Mouse (Mus musculus) liver, adult 2 months (tissue): ENCODE results near the gene Gm20388. TPM values are rescaled to one million over a fixed set of nuclear protein-coding genes. Genes with fewer than 3 reads are reported as not detected.

Experiments used
- DNase-seq: peaks from one replicate; pipeline ENCODE4 v3.0.0-alpha.2; 2011; ENCODE audit warnings: low read depth, low spot score; ENCODE audit errors: extremely low read depth
- H3K27ac ChIP-seq: fragments of 200-500 bp; replicated peaks from 2 replicates; pipeline ENCODE4 v1.5.1; 2012; ENCODE audit warnings: low read depth, mild to moderate bottlenecking, control low read depth, inconsistent platforms, low read length; ENCODE audit not compliant: insufficient read depth
- H3K27me3 ChIP-seq: fragments of 200-500 bp; 2 replicates; pipeline ENCODE4 v1.6.1; 2012; ENCODE audit warnings: mild to moderate bottlenecking, moderate library complexity, low read length, inconsistent platforms; ENCODE audit not compliant: control insufficient read depth, insufficient read depth
- H3K36me3 ChIP-seq: fragments of 200-500 bp; 2 replicates; pipeline ENCODE4 v1.6.1; 2012; ENCODE audit warnings: low read length, inconsistent platforms; ENCODE audit not compliant: control insufficient read depth, insufficient read depth
- H3K4me1 ChIP-seq: fragments of 200-500 bp; 2 replicates; pipeline ENCODE4 v1.6.1; 2011; ENCODE audit warnings: low read length; ENCODE audit not compliant: control insufficient read depth, insufficient read depth
- H3K4me3 ChIP-seq: fragments of 200-500 bp; 2 replicates; pipeline ENCODE4 v1.5.1; 2011; ENCODE audit warnings: low read depth, mild to moderate bottlenecking, control low read depth, low read length, moderate library complexity; ENCODE audit not compliant: insufficient read depth
- H3K79me2 ChIP-seq: fragments of 200-500 bp; 2 replicates; pipeline ENCODE4 v1.6.1; 2012; ENCODE audit warnings: inconsistent platforms, mild to moderate bottlenecking, low read length, moderate library complexity; ENCODE audit not compliant: control insufficient read depth, insufficient read depth
- H3K9ac ChIP-seq: fragments of 200-500 bp; 2 replicates; pipeline ENCODE4 v1.6.1; 2012; ENCODE audit warnings: low read depth, mild to moderate bottlenecking, control low read depth, inconsistent platforms, low read length
- CTCF ChIP-seq: fragments of 200-500 bp; IDR thresholded peaks from 2 replicates; pipeline ENCODE4 v1.5.1; 2011; ENCODE audit warnings: low read depth, low read length, control low read depth
- POLR2A ChIP-seq: fragments of 200-500 bp; IDR thresholded peaks from 2 replicates; pipeline ENCODE4 v1.6.1; 2011; ENCODE audit warnings: low read length, control low read depth; ENCODE audit not compliant: insufficient read depth; ENCODE audit errors: extremely low read depth
- WGBS: fragments of 180-500 bp; shearing (Covaris S2); methylation state at CpG from one replicate; pipeline ENCODE4 v1.1.7; 2018; 5-methylcytosine and 5-hydroxymethylcytosine counted together
- polyA plus RNA-seq: library from polyadenylated mRNA; depleted of rRNA; stranded (reverse); fragments of >200 nt; gene quantifications from 2 replicates; pipeline ENCODE4 v1.2.3, GENCODE M21; 2012
- total RNA-seq: library from RNA; depleted of rRNA; stranded (reverse); fragments of >200 nt; gene quantifications from 2 replicates; pipeline ENCODE4 v1.2.3, GENCODE M21; 2014

Gene Gm20388
- total and polyA plus RNA-seq, 2 experiments, result 6.4 to 19.9 TPM

DNA sequence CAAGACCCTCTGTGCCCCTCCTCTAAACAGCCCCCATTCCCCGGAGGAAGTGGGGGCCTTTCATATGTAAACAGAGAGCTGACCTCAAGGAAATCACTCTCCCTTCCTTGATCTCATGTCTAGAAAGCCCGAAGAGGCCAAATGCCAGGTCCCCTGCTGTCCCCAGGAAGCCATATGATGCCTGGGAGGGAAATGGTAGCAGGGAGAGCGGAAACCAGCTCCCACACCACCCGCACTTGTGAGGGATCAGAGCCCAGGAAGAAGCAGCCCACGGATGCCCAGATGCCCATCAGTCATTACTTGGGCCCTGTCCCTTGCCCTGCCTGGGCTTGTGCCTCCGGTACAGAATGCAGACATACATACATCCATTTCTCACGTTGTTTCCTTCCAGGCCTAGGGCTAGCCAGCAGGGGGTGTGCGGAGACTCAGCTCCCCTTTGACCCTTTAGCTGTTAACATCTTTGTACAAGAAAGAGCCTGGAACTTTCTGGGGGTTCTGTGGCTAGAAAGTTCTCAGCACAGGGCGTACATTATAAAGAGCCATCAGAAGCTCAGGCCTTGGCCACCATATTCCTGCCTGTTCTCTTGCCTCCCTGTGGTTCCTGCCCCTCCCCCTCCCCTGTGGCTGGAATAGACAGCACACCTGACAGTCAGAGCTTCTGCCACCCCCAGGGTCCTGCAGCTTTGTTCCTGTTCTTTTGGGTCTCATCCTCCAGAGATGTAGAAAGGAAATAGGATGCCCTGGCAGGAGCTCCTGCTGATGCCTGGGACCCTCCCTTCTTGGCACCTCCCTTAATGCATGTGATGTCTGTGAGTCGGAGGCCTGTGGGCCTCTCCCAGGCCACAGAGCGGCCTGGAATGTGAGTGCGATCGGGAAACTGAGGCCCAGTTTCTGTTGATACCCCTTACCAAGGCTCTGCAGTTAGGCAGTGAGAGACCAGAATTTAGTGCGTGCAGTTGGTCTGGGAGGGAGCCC lies 497.9 kb downstream of the Gm20388 start:
- no peak overlapping the region for H3K9ac ChIP-seq

DNA sequence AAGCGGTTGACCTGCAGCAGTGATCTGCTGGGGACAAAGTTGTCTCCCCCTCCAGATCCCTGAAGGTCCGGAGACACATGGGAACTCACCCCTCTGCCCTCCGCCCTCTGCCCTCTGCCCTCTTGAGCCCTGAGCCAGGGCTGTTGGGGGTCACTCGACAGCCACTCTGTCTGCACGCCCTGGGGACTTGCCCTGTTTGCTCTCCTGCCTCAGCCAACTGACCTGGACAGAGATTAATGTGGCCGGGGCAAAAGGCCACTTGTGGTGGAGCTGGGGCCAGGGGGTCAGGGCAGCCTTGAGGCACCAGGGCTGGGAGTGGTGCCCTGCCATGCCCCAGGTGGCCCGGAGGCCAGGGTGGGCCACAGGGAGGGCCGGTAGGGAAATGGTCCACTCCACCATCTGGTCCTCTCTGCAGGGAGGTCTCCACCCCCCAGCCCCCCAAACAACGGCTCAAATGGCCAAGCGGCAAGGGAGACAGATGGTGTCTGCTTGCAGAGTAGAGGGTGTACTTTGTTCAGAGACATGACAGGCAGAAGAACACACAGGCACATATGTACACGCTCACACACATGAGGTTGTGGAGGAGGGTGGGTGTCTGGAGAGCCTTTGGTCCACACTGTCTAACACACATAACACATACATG lies 498.9 kb downstream of the Gm20388 start:
- Histone ChIP-seq H3K27me3 (no peaks in the 10 kb centered on the region), H3K9ac (no peak overlapping the region), H3K4me1 (peaks cover 27% of the 10 kb centered on the region), H3K36me3 (no peaks in the 10 kb centered on the region), H3K4me3 (no peak overlapping the region), H3K79me2 (no peaks in the 10 kb centered on the region), H3K27ac (peak overlapping the region; percentile 45)
- 26% methylated on average over 11 of the region's 11 CpGs for WGBS
- no peak for TF ChIP-seq POLR2A
- no peak for TF ChIP-seq CTCF
- DNase-seq, result peak; percentile 89

More for the DNA sequence above, 497.9 kb downstream of the Gm20388 start:
- DNase-seq, result no peak
- H3K4me3 ChIP-seq, result no peak overlapping the region
- H3K79me2 ChIP-seq, result no peaks in the 10 kb centered on the region
- TF ChIP-seq POLR2A (no peak), CTCF (peak; percentile 22; the same call in 1 of the 2 replicates)
- peak overlapping the region; percentile 45 for H3K27ac ChIP-seq
- 69% methylated on average over 14 of the region's 14 CpGs for whole genome bisulfite sequencing
- peaks cover 18% of the 10 kb centered on the region for H3K4me1 ChIP-seq
- H3K27me3 ChIP-seq, result no peaks in the 10 kb centered on the region
- no peaks in the 10 kb centered on the region for H3K36me3 ChIP-seq

DNA sequence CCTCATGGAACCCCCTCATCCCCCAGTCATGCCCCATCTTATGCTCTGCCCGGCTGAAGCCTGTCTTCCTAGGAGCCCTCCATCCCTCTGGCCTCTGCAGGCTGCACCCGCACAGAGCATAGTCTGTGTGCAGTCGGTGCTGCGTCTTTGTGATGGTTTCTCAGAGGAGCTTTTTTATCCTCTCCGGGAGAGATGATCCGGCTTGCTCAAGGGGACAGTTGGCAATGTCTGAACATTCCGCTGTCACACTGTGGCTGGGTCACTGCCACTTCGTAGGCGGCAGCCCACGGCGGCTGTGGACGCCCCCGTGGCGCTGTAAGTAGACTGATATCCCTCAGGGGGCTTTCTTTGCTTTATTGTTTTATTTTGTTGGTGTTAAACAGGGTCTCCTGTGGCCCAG lies 500.4 kb downstream of the Gm20388 start:
- Histone ChIP-seq H3K27ac (no peak overlapping the region), H3K4me3 (no peak overlapping the region), H3K4me1 (peaks cover 36% of the 10 kb centered on the region), H3K27me3 (no peaks in the 10 kb centered on the region), H3K79me2 (no peaks in the 10 kb centered on the region), H3K9ac (no peak overlapping the region), H3K36me3 (no peaks in the 10 kb centered on the region)
- TF ChIP-seq POLR2A (no peak), CTCF (no peak)
- no peak for DNase-seq
- 89% methylated on average over 14 of the region's 14 CpGs for WGBS

DNA sequence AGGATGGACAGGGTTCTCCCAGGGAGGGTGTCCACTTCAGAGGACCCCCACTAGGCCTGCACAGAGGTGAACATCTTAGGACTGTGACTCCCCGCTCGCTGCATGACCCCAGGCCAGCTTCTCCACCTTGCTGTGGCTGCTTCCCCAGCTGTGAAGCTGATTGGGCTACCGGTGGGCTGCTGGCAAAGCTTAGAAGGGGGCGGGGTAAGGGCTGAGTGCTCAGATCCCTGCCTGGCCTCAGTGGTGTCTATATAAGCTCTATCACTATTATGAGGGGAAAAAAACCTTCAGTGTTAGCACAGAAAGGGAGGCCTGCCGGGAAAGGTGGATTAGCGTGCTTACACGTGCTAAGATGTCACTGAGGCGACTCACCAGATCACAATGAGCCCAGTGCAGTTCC lies 501.2 kb downstream of the Gm20388 start:
- no peak overlapping the region for H3K4me3 ChIP-seq
- peaks cover 39% of the 10 kb centered on the region for H3K4me1 ChIP-seq
- TF ChIP-seq POLR2A (no peak), CTCF (no peak)
- 96% methylated on average over 8 of the region's 8 CpGs for WGBS
- no peaks in the 10 kb centered on the region for H3K36me3 ChIP-seq
- no peaks in the 10 kb centered on the region for H3K27me3 ChIP-seq
- H3K79me2 ChIP-seq, result no peaks in the 10 kb centered on the region
- H3K9ac ChIP-seq, result no peak overlapping the region
- no peak for DNase-seq
- H3K27ac ChIP-seq, result no peak overlapping the region

DNA sequence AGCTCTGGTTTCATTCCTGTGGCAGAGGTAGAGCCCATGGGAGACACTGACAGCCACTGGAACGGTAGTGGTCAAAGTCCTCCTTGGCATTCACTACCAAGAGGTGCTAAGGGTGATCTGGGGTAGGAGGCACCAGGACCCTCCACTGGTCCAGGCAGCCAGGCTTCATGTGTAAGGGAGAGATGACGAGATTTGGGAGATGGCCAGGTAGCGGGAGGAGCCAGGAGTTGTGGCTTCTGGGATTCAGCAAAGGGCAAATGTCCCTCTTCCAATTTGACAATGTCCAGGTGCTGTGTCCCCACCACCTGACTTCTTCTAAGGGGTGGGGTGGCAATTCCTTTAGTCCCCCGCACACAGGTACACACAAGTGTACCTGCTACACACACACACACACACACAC lies 501.7 kb downstream of the Gm20388 start:
- Histone ChIP-seq H3K27me3 (no peaks in the 10 kb centered on the region), H3K4me1 (peaks cover 42% of the 10 kb centered on the region)
- WGBS, result 62% methylated on average over 4 of the region's 4 CpGs

More for the DNA sequence above, 501.7 kb downstream of the Gm20388 start:
- no peak for DNase-seq
- H3K4me3 ChIP-seq, result no peak overlapping the region
- H3K79me2 ChIP-seq, result no peaks in the 10 kb centered on the region
- H3K27ac ChIP-seq, result no peak overlapping the region
- no peak overlapping the region for H3K9ac ChIP-seq
- no peak for TF ChIP-seq POLR2A
- no peak for TF ChIP-seq CTCF
- H3K36me3 ChIP-seq, result no peaks in the 10 kb centered on the region
